Mouse (Mus musculus) adrenal gland, adult (tissue): ENCODE results near the gene Rinl.

Experiments used
- DNase-seq, 2 experiments: peaks; one replicate each; pipeline ENCODE4 v3.0.0; 2022 to 2023; ENCODE audit warnings: low spot score in 1 of 2; ENCODE audit not compliant: inconsistent age in 2 of 2

Rinl gene

GRCm38 (mm10) chr7:28788307-28789195 lies at the start of gene Rinl:
TSS of gene Rinl (plus strand) at chr7:28788969.
- peak in 1 of 2 experiments; percentile 35 for DNase-seq

GRCm38 (mm10) chr7:28739829-28740228 lies 48.9 kb upstream of the Rinl start:
- no peak for DNase-seq

DNA sequence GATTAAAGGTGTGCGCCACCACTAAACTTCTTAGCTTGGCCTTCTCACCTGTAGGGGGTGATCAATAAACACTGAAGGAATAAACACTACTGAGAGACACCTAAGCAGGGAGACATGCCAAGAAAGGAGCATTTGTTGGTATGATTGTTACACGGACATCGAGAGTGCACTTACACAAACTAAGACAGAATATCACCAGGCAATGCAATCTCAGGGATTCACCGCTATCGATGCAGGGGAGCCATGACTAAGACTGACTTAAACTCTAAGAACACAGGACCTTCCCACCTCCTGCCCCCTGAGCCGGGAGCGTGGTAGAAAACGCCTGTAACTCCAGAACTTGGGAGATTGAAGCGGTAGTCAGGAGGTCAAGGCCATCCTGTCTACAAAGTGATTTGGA lies 47.8 kb upstream of the Rinl start:
- peak; percentile 44 to 77 for DNase-seq

- no peak for DNase-seq
Observed at GRCm38 (mm10) chr7:28741368-28741708, 47.4 kb upstream of the Rinl start.

GRCm38 (mm10) chr7:28741709-28742438 lies 46.9 kb upstream of the Rinl start, which contains the start of the genes Mrps12 and Sars2:
TSS of gene Mrps12 (minus strand) at chr7:28741820.
TSS of gene Sars2 (plus strand) at chr7:28741992.
- peak; percentile 96 to 99 for DNase-seq

DNA sequence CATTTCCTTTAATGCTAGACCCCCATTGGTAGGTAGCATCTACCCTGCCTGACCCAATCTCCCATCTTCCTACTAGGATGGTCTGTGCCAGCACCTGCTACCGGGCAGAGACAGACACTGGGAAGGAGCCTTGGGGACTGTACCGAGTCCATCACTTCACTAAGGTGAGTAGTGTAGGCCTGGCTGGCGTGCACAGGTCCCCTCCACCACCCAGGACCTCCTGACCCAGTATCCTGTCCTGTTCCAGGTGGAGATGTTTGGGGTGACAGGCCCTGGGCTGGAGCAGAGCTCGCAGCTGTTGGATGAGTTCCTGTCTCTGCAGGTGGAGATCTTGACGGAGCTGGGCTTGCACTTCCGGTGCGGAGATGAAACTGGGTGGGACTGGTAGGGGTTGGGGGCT lies 38.8 kb upstream of the Rinl start:
- DNase-seq: no peak

GRCm38 (mm10) chr7:28756079-28756478 lies 32.7 kb upstream of the Rinl start, which contains the start of gene Ccer2:
TSS of gene Ccer2 (plus strand) at chr7:28756174.
- no peak for DNase-seq

DNA sequence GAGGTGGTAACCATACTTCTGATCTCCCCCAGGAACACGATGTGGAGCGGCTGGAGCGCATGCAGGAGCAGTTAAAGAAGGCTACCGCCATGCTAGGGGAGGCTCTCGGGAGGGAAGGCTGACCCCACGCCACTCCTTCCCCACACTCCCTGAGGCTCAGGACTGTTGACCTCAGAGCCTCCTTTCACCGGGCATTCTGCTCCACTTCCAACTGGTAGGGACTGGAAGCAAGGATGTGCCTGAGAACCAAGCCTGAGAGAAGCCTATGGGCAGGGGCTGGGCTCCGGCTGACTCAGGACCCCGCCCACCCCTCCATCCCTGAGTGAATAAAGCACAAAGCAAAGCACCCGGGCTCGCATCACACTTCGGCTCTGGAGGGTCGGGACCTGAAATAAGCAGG lies 30.1 kb upstream of the Rinl start:
- no peak for DNase-seq

DNA sequence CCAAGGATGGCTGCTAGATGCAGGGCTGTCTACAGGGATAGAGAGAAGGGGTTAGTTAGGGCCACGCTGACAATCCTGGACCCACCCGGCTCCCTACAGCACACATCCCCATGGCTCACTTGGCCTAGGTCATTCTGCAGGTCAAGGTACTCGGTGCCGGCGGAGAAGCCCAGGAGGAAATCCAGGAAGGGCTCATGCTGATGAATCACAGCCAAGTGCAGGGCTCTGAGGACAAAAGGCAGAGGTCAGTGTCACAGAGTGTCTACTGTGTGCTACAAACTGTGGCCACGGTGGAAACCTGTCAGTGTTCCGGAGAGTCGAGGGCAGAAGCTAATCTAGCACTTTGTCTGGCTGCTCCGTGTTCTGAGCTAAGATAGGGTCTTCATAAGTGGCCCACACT lies 26.9 kb upstream of the Rinl start:
- peak; percentile 60 to 79 for DNase-seq

DNA sequence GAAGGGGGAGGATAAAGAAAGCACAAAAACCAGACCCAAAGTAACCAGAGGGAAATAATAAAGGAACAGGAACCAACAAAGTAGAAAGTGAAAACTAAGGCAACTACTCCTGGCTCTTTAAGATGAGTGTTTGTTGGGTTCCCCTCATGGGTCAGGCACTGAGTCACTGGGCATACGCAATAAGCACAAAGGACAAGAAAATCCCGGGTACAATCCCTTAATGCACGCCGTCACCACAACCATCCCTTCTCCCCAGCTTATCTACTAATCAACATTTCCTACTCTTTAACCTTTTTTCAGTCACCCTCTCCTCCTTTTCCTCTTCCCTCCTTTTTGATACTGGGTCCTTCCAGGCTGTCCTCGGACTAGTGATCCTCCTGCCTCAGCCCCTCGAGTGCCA lies 23.6 kb upstream of the Rinl start:
- DNase-seq: peak in 1 of 2 experiments; percentile 67

DNA sequence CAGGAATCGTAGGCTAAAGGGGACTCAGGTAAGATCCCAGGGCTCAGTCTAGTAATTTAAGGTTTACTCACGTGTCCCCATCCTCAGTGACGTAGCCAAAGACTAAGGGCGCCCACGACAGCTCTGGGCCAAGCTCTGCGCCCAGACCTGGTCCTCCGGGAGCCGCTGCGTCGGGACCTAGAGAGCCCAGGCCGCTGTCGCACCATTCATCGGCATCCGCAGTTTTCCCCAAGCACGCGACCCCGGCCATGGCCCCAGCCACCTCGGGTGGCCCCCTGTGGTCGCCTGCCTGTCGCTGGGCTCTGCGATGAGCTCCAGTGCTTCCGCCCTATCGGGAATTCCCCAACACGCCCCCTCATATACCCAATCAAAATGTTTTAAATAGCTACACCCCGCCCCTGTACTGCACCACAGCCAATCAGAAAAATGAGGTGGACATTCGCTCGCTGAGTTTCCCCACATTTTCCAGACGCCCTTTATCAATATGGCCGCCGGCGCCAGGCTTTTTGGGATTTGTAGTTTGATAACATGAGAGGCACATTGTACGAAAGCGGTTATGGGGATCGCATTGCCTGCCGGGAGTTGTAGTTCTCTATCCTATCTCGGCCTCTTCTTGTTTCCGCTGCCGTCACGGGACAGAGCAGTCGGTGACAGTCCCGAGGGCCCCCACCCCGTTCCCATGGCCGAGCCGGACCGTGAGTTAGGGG lies 22.4 kb upstream of the Rinl start, which contains the start of gene Sirt2:
Sirt2 (plus strand) TSS at position 563 of the 707 bp plus-strand sequence.
- peak; percentile 98 to 99 for DNase-seq

DNA sequence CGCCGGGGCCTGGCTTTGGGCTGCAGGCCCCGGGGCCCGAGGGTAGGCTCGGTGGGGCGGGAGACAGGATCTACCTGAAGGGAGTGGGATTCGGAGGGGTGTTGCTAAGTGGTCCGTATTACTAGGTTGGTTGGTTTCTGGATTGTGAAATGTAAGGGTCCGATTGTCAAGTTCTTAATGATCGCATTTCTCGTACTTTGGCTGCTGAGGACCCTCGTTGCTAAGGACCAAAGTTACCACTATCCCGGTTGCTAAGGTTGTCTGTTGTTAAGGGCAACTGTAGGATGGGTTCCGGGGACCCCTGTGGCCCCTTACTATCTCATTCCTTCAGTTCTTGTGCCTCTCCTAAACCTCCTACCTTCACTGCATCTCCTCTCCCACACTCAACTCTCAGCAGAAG lies 21.9 kb upstream of the Rinl start:
- DNase-seq: no peak

GRCm38 (mm10) chr7:28767462-28767965 lies 21.3 kb upstream of the Rinl start, which contains the start of gene Nfkbib:
TSS of gene Nfkbib (minus strand) at chr7:28767512.
- peak in 1 of 2 experiments; percentile 43 for DNase-seq

GRCm38 (mm10) chr7:28769414-28769958 lies 19.3 kb upstream of the Rinl start:
- DNase-seq: no peak

- no peak for DNase-seq
Observed at GRCm38 (mm10) chr7:28770309-28770708, 18.5 kb upstream of the Rinl start.

DNA sequence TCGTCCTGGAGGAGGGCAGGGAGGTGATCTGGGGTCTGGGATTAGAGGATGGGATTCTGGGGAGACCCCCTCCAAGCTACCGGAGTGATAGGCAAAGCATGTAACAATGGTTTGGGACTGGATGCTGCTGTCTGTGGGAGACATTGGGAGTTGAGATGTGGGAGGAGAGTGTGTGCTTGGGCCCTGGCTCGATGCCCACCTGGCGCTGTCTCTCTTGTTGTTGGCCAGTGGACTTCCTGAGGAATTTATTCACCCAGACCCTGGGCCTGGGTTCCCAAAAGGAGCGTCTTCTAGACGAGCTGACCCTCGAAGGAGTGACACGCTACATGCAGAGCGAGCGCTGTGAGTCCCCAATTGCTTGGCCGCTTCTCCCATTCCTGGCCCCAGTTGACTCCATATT lies 16.9 kb upstream of the Rinl start:
- DNase-seq: no peak

GRCm38 (mm10) chr7:28773163-28773562 lies 15.6 kb upstream of the Rinl start:
- DNase-seq: no peak

GRCm38 (mm10) chr7:28774164-28774563 lies 14.6 kb upstream of the Rinl start:
- DNase-seq: no peak

DNA sequence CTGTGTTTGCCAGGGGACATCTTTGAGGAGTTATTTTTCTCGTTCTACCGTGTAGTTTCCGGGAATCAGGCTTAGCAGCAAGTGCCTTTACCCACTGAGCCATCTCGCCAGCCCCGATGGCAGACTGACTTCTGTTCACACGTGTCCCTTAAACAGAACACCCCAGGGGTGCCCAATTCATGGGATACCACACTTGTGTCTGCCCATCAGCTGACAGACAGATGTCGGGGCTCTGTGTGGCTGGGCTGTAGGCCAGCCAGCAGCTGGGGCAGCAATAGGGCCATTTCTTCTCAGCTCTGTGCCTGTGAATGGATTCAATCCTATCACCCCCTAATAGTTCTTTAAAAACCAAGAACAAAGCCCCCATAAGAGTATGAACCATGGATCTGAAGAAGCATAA lies 13.6 kb upstream of the Rinl start:
- no peak for DNase-seq

- DNase-seq: peak in 1 of 2 experiments; percentile 70
Observed at GRCm38 (mm10) chr7:28778825-28779224, 9.9 kb upstream of the Rinl start.
